Comparison of ENCODE assay signal across 16 mouse cellular contexts in genomic region chr2:33086016-33086596, GRCm38 (mm10). TPM values are rescaled to one million over a fixed set of nuclear protein-coding genes. Genes with fewer than 3 reads are reported as not detected.
DNase-seq lines count a peak whose midpoint lies in the region; ATAC-seq lines count a peak whose summit lies in the region.
"Had no signal": no experiment of that assay in that cellular context is flagged by ENCODE, and none has a peak within 500 bp of the region (broad histone marks: within the 10 kb centered on the region; RNA-seq: fewer than 3 reads in every experiment).

No protein-coding gene starts in this region.

- H3K4me1 ChIP-seq in hindbrain, embryonic 13.5 days (replicated peaks): peaks cover 6% of the 10 kb centered on the region; the same call in 1 of the 2 replicates
- H3K4me1 ChIP-seq in hindbrain, embryonic 10.5 days (replicated peaks): no peaks in the 10 kb centered on the region

- peak; percentile 42 to 45 for DNase-seq in cerebellum, postnatal 10 days
- no peak for DNase-seq in cerebellum, adult 11-12 months
- no peak for DNase-seq in hindbrain, embryonic 10.5 days (ENCODE audit: low spot score)
- DNase-seq in right cerebral cortex, postnatal 4 days: peak; percentile 17
- DNase-seq in right cerebral cortex, postnatal 25 days: no peak
- DNase-seq in spleen, adult 12 weeks (ENCODE audit: low spot score): no peak
- DNase-seq: gastrocnemius, postnatal 14 days; kidney, adult 9 months; kidney, postnatal 4 days; liver; liver, postnatal 0 days; lung, postnatal 36 days; right cerebral cortex, postnatal 14 days; thymus, postnatal 25 days had no signal

- H3K27me3 ChIP-seq in hindbrain, embryonic 13.5 days: no peaks in the 10 kb centered on the region
- no peaks in the 10 kb centered on the region for H3K27me3 ChIP-seq in hindbrain, embryonic 10.5 days (ENCODE audit: insufficient read depth, poor library complexity, severe bottlenecking)

- H3K4me3 ChIP-seq in hindbrain, embryonic 13.5 days: peak overlapping the region; percentile 13
- no peak overlapping the region for H3K4me3 ChIP-seq in hindbrain, embryonic 10.5 days

- 50% methylated on average over 7 of the region's 7 CpGs for WGBS in hindbrain, embryonic 13.5 days
- WGBS in hindbrain, embryonic 10.5 days: 53% methylated on average over 7 of the region's 7 CpGs

- no peak for ATAC-seq in hindbrain, embryonic 13.5 days (ENCODE audit: low FRiP score)
- no peak for ATAC-seq in inflammation-experienced regulatory T-cells, adult 6 months
- ATAC-seq: liver, postnatal 0 days had no signal

- no peaks in the 10 kb centered on the region for H3K36me3 ChIP-seq in hindbrain, embryonic 13.5 days
- no peaks in the 10 kb centered on the region for H3K36me3 ChIP-seq in hindbrain, embryonic 10.5 days

- peak overlapping the region; percentile 64 for H3K27ac ChIP-seq in hindbrain, embryonic 13.5 days
- H3K27ac ChIP-seq in hindbrain, embryonic 10.5 days: no peak overlapping the region

- no peaks in the 10 kb centered on the region for H3K9me3 ChIP-seq in hindbrain, embryonic 13.5 days
- no peaks in the 10 kb centered on the region for H3K9me3 ChIP-seq in hindbrain, embryonic 10.5 days

- H3K4me2 ChIP-seq in hindbrain, embryonic 13.5 days: peak overlapping the region; percentile 31; the same call in 1 of the 2 replicates

- no peak overlapping the region for H3K9ac ChIP-seq in hindbrain, embryonic 13.5 days
- H3K9ac ChIP-seq: liver, postnatal 0 days had no signal

RNA-seq across cellular contexts. Expression of gene Garnl3, which starts 45.3 kb away (rescaled TPM):
- polyA plus RNA-seq in hindbrain, embryonic 13.5 days (2015; fragmentation: Nextera tagmentation; extraction: Ambion mirVana): 36.6 and 39.4 TPM in 2 replicates
- polyA plus RNA-seq in hindbrain, embryonic 10.5 days (2016; fragmentation: Nextera tagmentation; extraction: Ambion mirVana): 9.6 and 14.5 TPM in 2 replicates
- under 1 TPM in 2 of 3 experiments, not detected in 1; 0.18 to 0.44 TPM for polyA plus RNA-seq in inflammation-experienced regulatory T-cells, adult 6 months (2017; shearing (Covaris generic))

Comparison
In these comparisons a context has a peak if more than half of its experiments do, and no peak if none do; other contexts are left out.
1. DNase-seq: peak in cerebellum, postnatal 10 days (2 of 2) and right cerebral cortex, postnatal 4 days (single experiment); none in cerebellum, adult 11-12 months (single experiment), hindbrain, embryonic 10.5 days (single experiment), right cerebral cortex, postnatal 25 days (single experiment) and spleen, adult 12 weeks (single experiment).